Mouse (Mus musculus) B cell, adult 62 days (primary cell): ENCODE results near the gene Il18r1. TPM values are rescaled to one million over a fixed set of nuclear protein-coding genes. Genes with fewer than 3 reads are reported as not detected.

Experiments used
- total RNA-seq: library from RNA; stranded (reverse); gene quantifications from 4 replicates; pipeline ENCODE4 v1.2.4, GENCODE M21; 2023

Gene Il18r1
- total RNA-seq = 0.86 to 1.4 TPM (median 1.2 TPM) in 4 replicates

GRCm38 (mm10) chr1:40465477-40466430, at the start of gene Il18r1:
Gene Il18r1, plus strand, starts transcription at chr1:40465552.

GRCm38 (mm10) chr1:40428910-40429675, 36.3 kb upstream of the Il18r1 start, which contains the start of gene Il1rl1:
Gene Il1rl1, plus strand, starts transcription at chr1:40429570.

GRCm38 (mm10) chr1:40514851-40515585, 49.7 kb downstream of the Il18r1 start, which contains the start of gene Il18rap:
Gene Il18rap, plus strand, starts transcription at chr1:40515362.

Other genes with a start within 250 kb of the Il18r1 start
- 0.22 TPM in 1 of 4 replicates, not detected in the others for gene Il1r1, start 240.5 kb upstream of the Il18r1 start, total RNA-seq
- 0.33 to 1.0 TPM (median 0.51 TPM) in 4 replicates for gene Il1rl2, start 140.9 kb upstream of the Il18r1 start, total RNA-seq
- not detected in 4 replicates for gene Il1rl1, start 36.0 kb upstream of the Il18r1 start, total RNA-seq
- gene Il18rap, start 49.8 kb downstream of the Il18r1 start, total RNA-seq = 0.28 to 1.4 TPM (median 0.78 TPM) in 4 replicates
- not detected in 4 replicates for gene Slc9a4, start 114.5 kb downstream of the Il18r1 start, total RNA-seq
- gene Slc9a2, start 215.0 kb downstream of the Il18r1 start, total RNA-seq = not detected in 4 replicates